Mouse (Mus musculus) embryonic facial prominence, embryonic 12.5 days (tissue): ENCODE results near the gene S100a4. TPM values are rescaled to one million over a fixed set of nuclear protein-coding genes. Genes with fewer than 3 reads are reported as not detected.

Source experiments
- ATAC-seq: fragments of 200-750 bp; cut with Nextera tagmentation; 2 replicates; pipeline ENCODE4 v1.8.0; 2017; ENCODE audit not compliant: insufficient number of reproducible peaks, insufficient read depth, low FRiP score, low TSS enrichment
- H3K27ac ChIP-seq: fragments of 300-500 bp; sonication (generic); 2 replicates; pipeline ENCODE4 v1.5.1; 2016; ENCODE audit warnings: mild to moderate bottlenecking
- H3K27me3 ChIP-seq: fragments of 300-500 bp; sonication (generic); 2 replicates; pipeline ENCODE4 v1.6.1; 2016; ENCODE audit warnings: mild to moderate bottlenecking, moderate library complexity
- H3K36me3 ChIP-seq: fragments of 300-500 bp; sonication (generic); 2 replicates; pipeline ENCODE4 v1.6.1; 2016; ENCODE audit warnings: mild to moderate bottlenecking
- H3K4me1 ChIP-seq: fragments of 300-500 bp; sonication (generic); 2 replicates; pipeline ENCODE4 v1.6.1; 2016
- H3K4me2 ChIP-seq: fragments of 300-500 bp; sonication (generic); replicated peaks from 2 replicates; pipeline ENCODE4 v1.6.1; 2016; ENCODE audit warnings: mild to moderate bottlenecking, moderate library complexity
- H3K4me3 ChIP-seq: fragments of 300-500 bp; sonication (generic); 2 replicates; pipeline ENCODE4 v1.5.1; 2016; ENCODE audit warnings: mild to moderate bottlenecking
- H3K9ac ChIP-seq: fragments of 300-500 bp; sonication (generic); 2 replicates; pipeline ENCODE4 v1.6.1; 2016; ENCODE audit warnings: mild to moderate bottlenecking, moderate library complexity
- H3K9me3 ChIP-seq: fragments of 300-500 bp; sonication (generic); 2 replicates; pipeline ENCODE4 v1.6.1; 2016; ENCODE audit warnings: mild to moderate bottlenecking, moderate library complexity
- WGBS: fragments of 180-500 bp; shearing (Covaris S2); methylation state at CpG from one replicate; pipeline ENCODE4 v1.1.7; 2016; 5-methylcytosine and 5-hydroxymethylcytosine counted together
- polyA plus RNA-seq: library from polyadenylated mRNA; unstranded; fragments of >200 nt; fragmentation: Nextera tagmentation; extraction: Ambion mirVana; gene quantifications from 2 replicates; pipeline ENCODE4 v1.2.1, GENCODE M21; 2016

The S100a4 gene
- polyA plus RNA-seq, 1 experiment from 2014 or later, result 7.2 TPM

GRCm38 (mm10) chr3:90626266-90627021 is 22.9 kb downstream of the S100a4 start:
- Histone ChIP-seq H3K27me3 (no peaks in the 10 kb centered on the region), H3K4me2 (no peak overlapping the region), H3K4me1 (peaks cover 13% of the 10 kb centered on the region), H3K9ac (no peak overlapping the region), H3K9me3 (no peaks in the 10 kb centered on the region), H3K27ac (no peak overlapping the region), H3K36me3 (no peaks in the 10 kb centered on the region), H3K4me3 (no peak overlapping the region)
- WGBS, result 72% methylated on average over 9 of the region's 9 CpGs
- no peak for ATAC-seq

GRCm38 (mm10) chr3:90627366-90627765 is 23.8 kb downstream of the S100a4 start:
- H3K36me3 ChIP-seq, result no peaks in the 10 kb centered on the region
- no peak overlapping the region for H3K4me2 ChIP-seq
- H3K9ac ChIP-seq, result no peak overlapping the region
- no peaks in the 10 kb centered on the region for H3K9me3 ChIP-seq
- H3K27ac ChIP-seq, result no peak overlapping the region
- 93% methylated on average over 5 of the region's 5 CpGs for WGBS
- no peaks in the 10 kb centered on the region for H3K27me3 ChIP-seq
- H3K4me3 ChIP-seq, result no peak overlapping the region
- no peak for ATAC-seq
- peaks cover 13% of the 10 kb centered on the region for H3K4me1 ChIP-seq

- Histone ChIP-seq H3K9me3 (no peaks in the 10 kb centered on the region), H3K27ac (no peak overlapping the region), H3K4me3 (no peak overlapping the region), H3K36me3 (no peaks in the 10 kb centered on the region), H3K4me1 (peaks cover 13% of the 10 kb centered on the region), H3K27me3 (no peaks in the 10 kb centered on the region), H3K9ac (no peak overlapping the region), H3K4me2 (no peak overlapping the region)
- ATAC-seq, result no peak
- WGBS, result 64% methylated on average over 4 of the region's 4 CpGs
These were observed 24.2 kb downstream of the S100a4 start for GRCm38 (mm10) chr3:90627807-90628206.

GRCm38 (mm10) chr3:90629298-90629697 is 25.7 kb downstream of the S100a4 start:
- Histone ChIP-seq H3K4me3 (no peak overlapping the region), H3K4me2 (no peak overlapping the region), H3K9ac (no peak overlapping the region), H3K4me1 (no peaks in the 10 kb centered on the region), H3K27me3 (no peaks in the 10 kb centered on the region), H3K27ac (no peak overlapping the region), H3K36me3 (no peaks in the 10 kb centered on the region), H3K9me3 (no peaks in the 10 kb centered on the region)
- no peak for ATAC-seq
- WGBS, result 75% methylated on average over 2 of the region's 2 CpGs

- Histone ChIP-seq H3K9ac (no peak overlapping the region), H3K27ac (no peak overlapping the region), H3K4me3 (no peak overlapping the region), H3K4me2 (no peak overlapping the region), H3K27me3 (no peaks in the 10 kb centered on the region), H3K4me1 (no peaks in the 10 kb centered on the region), H3K36me3 (no peaks in the 10 kb centered on the region), H3K9me3 (no peaks in the 10 kb centered on the region)
- 84% methylated on average over 2 of the region's 2 CpGs for WGBS
- no peak for ATAC-seq
These were observed 28.4 kb downstream of the S100a4 start for GRCm38 (mm10) chr3:90631984-90632383.

- H3K4me2 ChIP-seq, result no peak overlapping the region
- WGBS, result 70% methylated on average over 1 of the region's 1 CpGs
- no peak overlapping the region for H3K27ac ChIP-seq
- H3K36me3 ChIP-seq, result no peaks in the 10 kb centered on the region
- H3K27me3 ChIP-seq, result no peaks in the 10 kb centered on the region
- no peaks in the 10 kb centered on the region for H3K9me3 ChIP-seq
- H3K4me3 ChIP-seq, result no peak overlapping the region
- no peaks in the 10 kb centered on the region for H3K4me1 ChIP-seq
- no peak for ATAC-seq
- H3K9ac ChIP-seq, result no peak overlapping the region
These were observed 35.1 kb downstream of the S100a4 start for GRCm38 (mm10) chr3:90638511-90639275.

GRCm38 (mm10) chr3:90639511-90640154 is 36.1 kb downstream of the S100a4 start:
- no peak overlapping the region for H3K9ac ChIP-seq
- no peak for ATAC-seq
- WGBS, result 53% methylated on average over 7 of the region's 7 CpGs
- H3K4me2 ChIP-seq, result no peak overlapping the region
- H3K36me3 ChIP-seq, result no peaks in the 10 kb centered on the region
- no peaks in the 10 kb centered on the region for H3K4me1 ChIP-seq
- H3K27me3 ChIP-seq, result no peaks in the 10 kb centered on the region
- no peaks in the 10 kb centered on the region for H3K9me3 ChIP-seq
- no peak overlapping the region for H3K27ac ChIP-seq
- no peak overlapping the region for H3K4me3 ChIP-seq

- H3K36me3 ChIP-seq, result no peaks in the 10 kb centered on the region
- ATAC-seq, result no peak
- no peak overlapping the region for H3K4me2 ChIP-seq
- no peaks in the 10 kb centered on the region for H3K9me3 ChIP-seq
- no peak overlapping the region for H3K27ac ChIP-seq
- H3K9ac ChIP-seq, result no peak overlapping the region
- no peaks in the 10 kb centered on the region for H3K4me1 ChIP-seq
- H3K4me3 ChIP-seq, result no peak overlapping the region
- WGBS, result 82% methylated on average over 7 of the region's 7 CpGs
- no peaks in the 10 kb centered on the region for H3K27me3 ChIP-seq
These were observed 37.4 kb downstream of the S100a4 start for GRCm38 (mm10) chr3:90640981-90641380.

- Histone ChIP-seq H3K4me2 (no peak overlapping the region), H3K27me3 (no peaks in the 10 kb centered on the region), H3K27ac (no peak overlapping the region), H3K36me3 (no peaks in the 10 kb centered on the region), H3K9ac (no peak overlapping the region), H3K9me3 (no peaks in the 10 kb centered on the region), H3K4me1 (no peaks in the 10 kb centered on the region), H3K4me3 (no peak overlapping the region)
- ATAC-seq, result no peak
- WGBS, result 47% methylated on average over 3 of the region's 3 CpGs
These were observed 40.6 kb downstream of the S100a4 start for GRCm38 (mm10) chr3:90644220-90644619.

GRCm38 (mm10) chr3:90647291-90647690 is 43.7 kb downstream of the S100a4 start:
- Histone ChIP-seq H3K36me3 (no peaks in the 10 kb centered on the region), H3K4me3 (no peak overlapping the region), H3K4me2 (no peak overlapping the region), H3K9me3 (no peaks in the 10 kb centered on the region), H3K27me3 (no peaks in the 10 kb centered on the region), H3K9ac (no peak overlapping the region), H3K4me1 (no peaks in the 10 kb centered on the region), H3K27ac (no peak overlapping the region)
- 74% methylated on average over 1 of the region's 1 CpGs for WGBS
- no peak for ATAC-seq

- no peak for ATAC-seq
- Histone ChIP-seq H3K4me2 (no peak overlapping the region), H3K9ac (no peak overlapping the region), H3K9me3 (no peaks in the 10 kb centered on the region), H3K27me3 (no peaks in the 10 kb centered on the region), H3K4me3 (no peak overlapping the region), H3K27ac (no peak overlapping the region), H3K4me1 (no peaks in the 10 kb centered on the region), H3K36me3 (no peaks in the 10 kb centered on the region)
These were observed 45.4 kb downstream of the S100a4 start for GRCm38 (mm10) chr3:90648981-90649380.

- H3K9ac ChIP-seq, result no peak overlapping the region
- H3K4me1 ChIP-seq, result no peaks in the 10 kb centered on the region
- no peaks in the 10 kb centered on the region for H3K27me3 ChIP-seq
- H3K27ac ChIP-seq, result no peak overlapping the region
- H3K36me3 ChIP-seq, result no peaks in the 10 kb centered on the region
- no peak overlapping the region for H3K4me2 ChIP-seq
- ATAC-seq, result no peak
- 88% methylated on average over 2 of the region's 2 CpGs for WGBS
- H3K4me3 ChIP-seq, result no peak overlapping the region
- no peaks in the 10 kb centered on the region for H3K9me3 ChIP-seq
These were observed 46.3 kb downstream of the S100a4 start for GRCm38 (mm10) chr3:90649832-90650231.
